Mouse (Mus musculus): Measurements from ENCODE around the gene Bcl11a.

- TF ChIP-seq TAL1 (IDR thresholded peaks at IDR 0.05; ENCODE audit: low read length) (peak; percentile 55), GATA1 (IDR thresholded peaks at IDR 0.05; ENCODE audit: low read length) (peak; percentile 46; the same call in 1 of the 2 replicates)
These were observed 51.7 kb downstream of the Bcl11a start for GRCm38 (mm10) chr11:24129358-24130185.

All from erythroblast, embryonic 14.5 days (primary cell).